Mouse (Mus musculus) MEL (cell line): Measurements from ENCODE around the gene Klhl26. TPM values are rescaled to one million over a fixed set of nuclear protein-coding genes. Genes with fewer than 3 reads are reported as not detected.

Source experiments
- DNase-seq: peaks from one replicate; pipeline ENCODE4 v3.0.0; 2011; ENCODE audit warnings: low read depth, low spot score
- H3K27ac ChIP-seq: 2 replicates; pipeline ENCODE4 v1.5.1; 2012; ENCODE audit warnings: low read depth, mild to moderate bottlenecking, control low read depth, low read length, moderate library complexity; ENCODE audit not compliant: control insufficient read depth
- H3K27me3 ChIP-seq, 2 experiments: fragments of 150-350 bp in 1 of 2; sonication (generic) in 1 of 2; 2 replicates each; pipeline ENCODE4 v1.6.1; 2012; ENCODE audit warnings: low read length in 2 of 2, mild to moderate bottlenecking in 2 of 2, improper control_type of control experiment in 1 of 2, moderate library complexity in 1 of 2; ENCODE audit not compliant: insufficient read depth in 2 of 2, control insufficient read depth in 1 of 2
- H3K36me3 ChIP-seq, 2 experiments: 2 replicates each; pipeline ENCODE4 v1.6.1; 2012 to 2014; ENCODE audit warnings: low read length in 2 of 2, improper control_type of control experiment in 1 of 2, inconsistent platforms in 1 of 2, mild to moderate bottlenecking in 1 of 2; ENCODE audit not compliant: insufficient read depth in 2 of 2, control insufficient read depth in 1 of 2
- H3K4me1 ChIP-seq, 2 experiments: fragments of 150-350 bp in 1 of 2; sonication (generic) in 1 of 2; 2 replicates each; pipeline ENCODE4 v1.6.1; 2012; ENCODE audit warnings: low read length in 2 of 2, improper control_type of control experiment in 1 of 2, mild to moderate bottlenecking in 1 of 2; ENCODE audit not compliant: insufficient read depth in 2 of 2, control insufficient read depth in 1 of 2
- H3K4me3 ChIP-seq, 2 experiments: fragments of 150-350 bp in 1 of 2; sonication (generic) in 1 of 2; 2 replicates each; pipeline ENCODE4 v1.5.1; 2012; ENCODE audit warnings: low read depth in 2 of 2, low read length in 2 of 2, mild to moderate bottlenecking in 2 of 2, moderate library complexity in 2 of 2, control low read depth in 1 of 2, improper control_type of control experiment in 1 of 2; ENCODE audit not compliant: control insufficient read depth in 1 of 2, insufficient read depth in 1 of 2
- H3K79me2 ChIP-seq: 2 replicates; pipeline ENCODE4 v1.6.1; 2012; ENCODE audit warnings: mild to moderate bottlenecking, low read length, moderate library complexity; ENCODE audit not compliant: control insufficient read depth, poor library complexity, insufficient read depth
- H3K9ac ChIP-seq: 2 replicates; pipeline ENCODE4 v1.6.1; 2012; ENCODE audit warnings: low read depth, mild to moderate bottlenecking, control low read depth, low read length, moderate library complexity; ENCODE audit not compliant: control insufficient read depth, poor library complexity, severe bottlenecking
- H3K9me3 ChIP-seq: fragments of 150-350 bp; sonication (generic); replicated peaks from 2 replicates; pipeline ENCODE4 v1.6.1; 2012; ENCODE audit warnings: mild to moderate bottlenecking, low read length, improper control_type of control experiment, moderate library complexity; ENCODE audit not compliant: insufficient read depth
- CHD1 ChIP-seq: IDR thresholded peaks from 2 replicates; pipeline ENCODE4 v1.6.1; 2012; ENCODE audit warnings: low read depth, mild to moderate bottlenecking, inconsistent platforms, low read length, improper control_type of control experiment
- E2F4 ChIP-seq: IDR thresholded peaks from 2 replicates; pipeline ENCODE4 v1.6.1; 2011; ENCODE audit warnings: low read depth, low read length, improper control_type of control experiment, borderline replicate concordance
- ELF1 ChIP-seq: IDR thresholded peaks from 2 replicates; pipeline ENCODE4 v1.6.1; 2014; ENCODE audit warnings: low read depth, mild to moderate bottlenecking, inconsistent platforms, low read length, improper control_type of control experiment, moderate library complexity
- EP300 ChIP-seq, 2 experiments: IDR thresholded peaks; 2 replicates each; pipeline ENCODE4 v1.6.1; 2011; ENCODE audit warnings: improper control_type of control experiment in 2 of 2, low read length in 2 of 2, low read depth in 1 of 2, mild to moderate bottlenecking in 1 of 2
- GABPA ChIP-seq: IDR thresholded peaks from 2 replicates; pipeline ENCODE4 v1.6.1; 2012; ENCODE audit warnings: low read depth, mild to moderate bottlenecking, inconsistent platforms, low read length, improper control_type of control experiment, moderate library complexity
- GATA1 ChIP-seq: IDR thresholded peaks from 2 replicates; pipeline ENCODE4 v1.6.1; 2011; ENCODE audit warnings: low read depth, low read length, improper control_type of control experiment
- HCFC1 ChIP-seq: IDR thresholded peaks from 2 replicates; pipeline ENCODE4 v1.6.1; 2012; ENCODE audit warnings: low read depth, mild to moderate bottlenecking, inconsistent platforms, low read length, improper control_type of control experiment, moderate library complexity
- JUND ChIP-seq: IDR thresholded peaks from 2 replicates; pipeline ENCODE4 v1.6.1; 2011; ENCODE audit warnings: low read depth, mild to moderate bottlenecking, improper control_type of control experiment, low read length
- KAT2A ChIP-seq: conservative IDR thresholded peaks from 2 replicates; pipeline ENCODE4 v1.6.1; 2012; ENCODE audit warnings: low read depth, low read length, improper control_type of control experiment, inconsistent platforms
- MAZ ChIP-seq: IDR thresholded peaks from 2 replicates; pipeline ENCODE4 v1.6.1; 2012; ENCODE audit warnings: low read depth, mild to moderate bottlenecking, inconsistent platforms, low read length, improper control_type of control experiment
- MXI1 ChIP-seq: IDR thresholded peaks from 2 replicates; pipeline ENCODE4 v1.6.1; 2011; ENCODE audit warnings: mild to moderate bottlenecking, low read depth, low read length, improper control_type of control experiment
- NELFE ChIP-seq: IDR thresholded peaks from 2 replicates; pipeline ENCODE4 v1.6.1; 2011; ENCODE audit warnings: low read depth, low read length, improper control_type of control experiment
- POLR2AphosphoS2 ChIP-seq: IDR thresholded peaks from 2 replicates; pipeline ENCODE4 v1.6.1; 2011; ENCODE audit warnings: low read length, improper control_type of control experiment
- SMC3 ChIP-seq: IDR thresholded peaks from 2 replicates; pipeline ENCODE4 v1.6.1; 2011; ENCODE audit warnings: low read depth, low read length, improper control_type of control experiment
- TAL1 ChIP-seq: IDR thresholded peaks from 2 replicates; pipeline ENCODE4 v1.6.1; 2012; ENCODE audit warnings: mild to moderate bottlenecking, inconsistent platforms, low read length, moderate library complexity, mixed read lengths
- USF1 ChIP-seq: IDR thresholded peaks from 2 replicates; pipeline ENCODE4 v1.6.1; 2014; ENCODE audit warnings: low read depth, mild to moderate bottlenecking, inconsistent platforms, low read length, improper control_type of control experiment, moderate library complexity
- USF2 ChIP-seq, 2 experiments: IDR thresholded peaks; 2 replicates each; pipeline ENCODE4 v1.6.1; 2011 to 2012; ENCODE audit warnings: improper control_type of control experiment in 2 of 2, low read length in 2 of 2, borderline replicate concordance in 1 of 2, inconsistent platforms in 1 of 2, low read depth in 1 of 2, mild to moderate bottlenecking in 1 of 2; ENCODE audit not compliant: insufficient read depth in 1 of 2
- ZC3H11A ChIP-seq: IDR thresholded peaks from 2 replicates; pipeline ENCODE4 v1.6.1; 2012; ENCODE audit warnings: low read depth, mild to moderate bottlenecking, inconsistent platforms, low read length, improper control_type of control experiment
- ZMIZ1 ChIP-seq: IDR thresholded peaks from 2 replicates; pipeline ENCODE4 v1.6.1; 2012; ENCODE audit warnings: low read depth, mild to moderate bottlenecking, inconsistent platforms, low read length, improper control_type of control experiment, moderate library complexity
- ZNF384 ChIP-seq: IDR thresholded peaks from 2 replicates; pipeline ENCODE4 v1.6.1; 2012; ENCODE audit warnings: low read depth, mild to moderate bottlenecking, inconsistent platforms, low read length, improper control_type of control experiment
- polyA plus RNA-seq, 2 experiments: library from polyadenylated mRNA; stranded (reverse) in 1 of 2; unstranded in 1 of 2; fragments of >175 nt in 1 of 2; fragments of >200 nt in 1 of 2; gene quantifications; 2 replicates each; pipeline versions ENCODE4 v1.2.1 to v1.2.4; 2012; ENCODE audit warnings: low replicate concordance in 2 of 2, low read depth in 1 of 2; ENCODE audit not compliant: insufficient read length in 2 of 2, insufficient read depth in 1 of 2, missing spikeins in 1 of 2
- total RNA-seq: library from RNA; depleted of rRNA; stranded (reverse); fragments of 300-350 nt; gene quantifications from 2 replicates; pipeline ENCODE4 v1.2.3, GENCODE M21; 2012

Gene Klhl26
- total and polyA plus RNA-seq, 3 experiments, result 8.0 to 11.4 TPM; not detected in 1

GRCm38 (mm10) chr8:70495001-70495770, 18.4 kb upstream of the Klhl26 start:
- Histone ChIP-seq H3K9ac (no peak overlapping the region), H3K4me1 (peaks cover 0 to 7% of the 10 kb centered on the region in 2 experiments; a peak in 2 of 4 replicates), H3K4me3 (no peak overlapping the region), H3K27me3 (no peaks in the 10 kb centered on the region; a peak in 1 of 4 replicates), H3K9me3 (no peaks in the 10 kb centered on the region), H3K79me2 (no peaks in the 10 kb centered on the region), H3K27ac (no peak overlapping the region), H3K36me3 (no peaks in the 10 kb centered on the region; a peak in 1 of 4 replicates)
- no peak for TF ChIP-seq JUND
- no peak for DNase-seq

- Histone ChIP-seq H3K9me3 (no peaks in the 10 kb centered on the region), H3K9ac (no peak overlapping the region), H3K79me2 (no peaks in the 10 kb centered on the region), H3K4me1 (no peaks in the 10 kb centered on the region), H3K27me3 (no peaks in the 10 kb centered on the region; a peak in 1 of 4 replicates), H3K36me3 (no peaks in the 10 kb centered on the region), H3K27ac (no peak overlapping the region), H3K4me3 (no peak overlapping the region)
- TF ChIP-seq HCFC1 (no peak), ZNF384 (no peak), CHD1 (no peak), GABPA (no peak), USF2 (IDR thresholded peaks at IDR 0.05; ENCODE audit: borderline replicate concordance in 1 of 2, insufficient read depth in 1 of 2, low read depth in 1 of 2, low read length in 2 of 2) (no peak), TAL1 (no peak), ZMIZ1 (no peak), ELF1 (no peak), MAZ (no peak), E2F4 (no peak), MXI1 (no peak), KAT2A (no peak), EP300 (IDR thresholded peaks at IDR 0.05; ENCODE audit: low read depth in 1 of 2, low read length in 2 of 2) (no peak), POLR2AphosphoS2 (no peak), USF1 (no peak), JUND (no peak), SMC3 (no peak), NELFE (no peak), GATA1 (no peak), ZC3H11A (no peak)
- no peak for DNase-seq
Measured at GRCm38 (mm10) chr8:70494416-70494945, 17.7 kb upstream of the Klhl26 start.
